Mouse (Mus musculus) kidney, embryonic 15.5 days (tissue): ENCODE data around the gene Plxnc1. TPM values are rescaled to one million over a fixed set of nuclear protein-coding genes. Genes with fewer than 3 reads are reported as not detected.

Source experiments
- ATAC-seq: fragments of 200-750 bp; cut with Nextera tagmentation; replicated peaks from 2 replicates; pipeline ENCODE4 v1.8.0; 2017; ENCODE audit warnings: moderate TSS enrichment; ENCODE audit not compliant: low FRiP score
- H3K27ac ChIP-seq: fragments of 300-500 bp; sonication (generic); 2 replicates; pipeline ENCODE4 v1.5.1; 2015; ENCODE audit warnings: mild to moderate bottlenecking, inconsistent platforms
- H3K27me3 ChIP-seq: fragments of 300-500 bp; sonication (generic); 2 replicates; pipeline ENCODE4 v1.6.1; 2015; ENCODE audit warnings: inconsistent platforms
- H3K36me3 ChIP-seq: fragments of 300-500 bp; sonication (generic); 2 replicates; pipeline ENCODE4 v1.6.1; 2015; ENCODE audit warnings: inconsistent platforms
- H3K4me1 ChIP-seq: fragments of 300-500 bp; sonication (generic); 2 replicates; pipeline ENCODE4 v1.6.1; 2015; ENCODE audit warnings: inconsistent platforms
- H3K4me2 ChIP-seq: fragments of 300-500 bp; sonication (generic); 2 replicates; pipeline ENCODE4 v1.6.1; 2015; ENCODE audit warnings: moderate library complexity, mild to moderate bottlenecking, inconsistent platforms
- H3K4me3 ChIP-seq: fragments of 300-500 bp; sonication (generic); replicated peaks from 2 replicates; pipeline ENCODE4 v1.5.1; 2015; ENCODE audit warnings: mild to moderate bottlenecking, inconsistent platforms
- H3K9ac ChIP-seq: fragments of 300-500 bp; sonication (generic); 2 replicates; pipeline ENCODE4 v1.6.1; 2015; ENCODE audit warnings: mild to moderate bottlenecking, inconsistent platforms
- H3K9me3 ChIP-seq: fragments of 300-500 bp; sonication (generic); replicated peaks from 2 replicates; pipeline ENCODE4 v1.6.1; 2016; ENCODE audit warnings: inconsistent platforms
- WGBS: fragments of 180-500 bp; shearing (Covaris S2); methylation state at CpG from one replicate; pipeline ENCODE4 v1.1.7; 2015; ENCODE audit warnings: mixed read lengths; 5-methylcytosine and 5-hydroxymethylcytosine counted together
- polyA plus RNA-seq: library from polyadenylated mRNA; unstranded; fragments of >200 nt; fragmentation: Nextera tagmentation; extraction: Ambion mirVana; gene quantifications from 2 replicates; pipeline ENCODE4 v1.2.1, GENCODE M21; 2015

The Plxnc1 gene
- polyA plus RNA-seq, 1 experiment from 2014 or later = 1.8 TPM

GRCm38 (mm10) chr10:94917990-94918389 is 26.6 kb downstream of the Plxnc1 start:
- 0 out of 2 replicates have a peak overlapping the region, but pooled peaks have one; percentile 51 for H3K27ac ChIP-seq
- H3K9me3 ChIP-seq = no peaks in the 10 kb centered on the region
- WGBS = 57% methylated on average over 2 of the region's 2 CpGs
- no peak for ATAC-seq
- no peaks in the 10 kb centered on the region for H3K36me3 ChIP-seq
- H3K27me3 ChIP-seq = no peaks in the 10 kb centered on the region
- H3K4me3 ChIP-seq = no peak overlapping the region
- peaks cover 8% of the 10 kb centered on the region; the same call in 1 of the 2 replicates for H3K4me1 ChIP-seq
- no peak overlapping the region for H3K4me2 ChIP-seq
- no peak overlapping the region for H3K9ac ChIP-seq

GRCm38 (mm10) chr10:94917354-94917753 is 27.3 kb downstream of the Plxnc1 start:
- ATAC-seq = no peak
- H3K27ac ChIP-seq = 0 out of 2 replicates have a peak overlapping the region, but pooled peaks have one; percentile 51
- no peak overlapping the region for H3K4me3 ChIP-seq
- peaks cover 8% of the 10 kb centered on the region; the same call in 1 of the 2 replicates for H3K4me1 ChIP-seq
- no peaks in the 10 kb centered on the region for H3K36me3 ChIP-seq
- H3K9ac ChIP-seq = no peak overlapping the region
- WGBS = 62% methylated on average over 4 of the region's 4 CpGs
- no peaks in the 10 kb centered on the region for H3K9me3 ChIP-seq
- H3K4me2 ChIP-seq = no peak overlapping the region
- no peaks in the 10 kb centered on the region for H3K27me3 ChIP-seq

- no peak overlapping the region for H3K9ac ChIP-seq
- H3K4me2 ChIP-seq = no peak overlapping the region
- no peaks in the 10 kb centered on the region for H3K27me3 ChIP-seq
- ATAC-seq = no peak
- H3K36me3 ChIP-seq = no peaks in the 10 kb centered on the region
- H3K9me3 ChIP-seq = no peaks in the 10 kb centered on the region
- H3K27ac ChIP-seq = no peak overlapping the region
- H3K4me1 ChIP-seq = peaks cover 8% of the 10 kb centered on the region; the same call in 1 of the 2 replicates
- H3K4me3 ChIP-seq = no peak overlapping the region
- 78% methylated on average over 7 of the region's 7 CpGs for WGBS
Measured at GRCm38 (mm10) chr10:94916610-94917009, 28.0 kb downstream of the Plxnc1 start.

GRCm38 (mm10) chr10:94915746-94916145 is 28.9 kb downstream of the Plxnc1 start:
- H3K4me1 ChIP-seq = peaks cover 8% of the 10 kb centered on the region; the same call in 1 of the 2 replicates
- WGBS = 91% methylated on average over 6 of the region's 6 CpGs

GRCm38 (mm10) chr10:94914081-94914480 is 30.6 kb downstream of the Plxnc1 start:
- Histone ChIP-seq H3K9me3 (no peaks in the 10 kb centered on the region), H3K27ac (no peak overlapping the region), H3K4me2 (no peak overlapping the region), H3K36me3 (no peaks in the 10 kb centered on the region), H3K4me1 (peaks cover 8% of the 10 kb centered on the region; the same call in 1 of the 2 replicates), H3K4me3 (no peak overlapping the region), H3K9ac (no peak overlapping the region), H3K27me3 (no peaks in the 10 kb centered on the region)
- WGBS = 90% methylated on average over 11 of the region's 11 CpGs
- ATAC-seq = no peak

More at GRCm38 (mm10) chr10:94915746-94916145, 28.9 kb downstream of the Plxnc1 start:
- H3K9me3 ChIP-seq = no peaks in the 10 kb centered on the region
- no peak overlapping the region for H3K4me3 ChIP-seq
- no peak for ATAC-seq
- H3K9ac ChIP-seq = no peak overlapping the region
- H3K4me2 ChIP-seq = no peak overlapping the region
- H3K27me3 ChIP-seq = no peaks in the 10 kb centered on the region
- H3K36me3 ChIP-seq = no peaks in the 10 kb centered on the region
- no peak overlapping the region for H3K27ac ChIP-seq

GRCm38 (mm10) chr10:94913336-94913739 is 31.3 kb downstream of the Plxnc1 start:
- Histone ChIP-seq H3K4me3 (no peak overlapping the region), H3K4me1 (peaks cover 8% of the 10 kb centered on the region; the same call in 1 of the 2 replicates), H3K9ac (no peak overlapping the region), H3K27ac (no peak overlapping the region), H3K36me3 (no peaks in the 10 kb centered on the region), H3K27me3 (no peaks in the 10 kb centered on the region), H3K4me2 (no peak overlapping the region), H3K9me3 (no peaks in the 10 kb centered on the region)
- ATAC-seq = no peak
- 66% methylated on average over 5 of the region's 5 CpGs for WGBS

- H3K36me3 ChIP-seq = no peaks in the 10 kb centered on the region
- 86% methylated on average over 1 of the region's 1 CpGs for WGBS
- no peak overlapping the region for H3K4me2 ChIP-seq
- ATAC-seq = peak; percentile 73; the same call in 1 of the 2 replicates
- H3K9me3 ChIP-seq = no peaks in the 10 kb centered on the region
- H3K27me3 ChIP-seq = no peaks in the 10 kb centered on the region
- no peak overlapping the region for H3K27ac ChIP-seq
- 0 out of 2 replicates have a peak, but pooled peaks cover 3% of the 10 kb centered on the region for H3K4me1 ChIP-seq
- H3K4me3 ChIP-seq = no peak overlapping the region
- H3K9ac ChIP-seq = no peak overlapping the region
Measured at GRCm38 (mm10) chr10:94912551-94912950, 32.1 kb downstream of the Plxnc1 start.

- Histone ChIP-seq H3K9me3 (no peaks in the 10 kb centered on the region), H3K4me2 (no peak overlapping the region), H3K4me1 (peaks cover 3% of the 10 kb centered on the region; the same call in 1 of the 2 replicates), H3K4me3 (no peak overlapping the region), H3K27ac (no peak overlapping the region), H3K9ac (no peak overlapping the region), H3K36me3 (no peaks in the 10 kb centered on the region), H3K27me3 (0 out of 2 replicates have a peak, but pooled peaks cover 3% of the 10 kb centered on the region)
- no peak for ATAC-seq
- 88% methylated on average over 6 of the region's 6 CpGs for WGBS
Measured at GRCm38 (mm10) chr10:94911102-94911501, 33.5 kb downstream of the Plxnc1 start.

GRCm38 (mm10) chr10:94910570-94910969 is 34.1 kb downstream of the Plxnc1 start:
- Histone ChIP-seq H3K9ac (no peak overlapping the region), H3K4me1 (peaks cover 8% of the 10 kb centered on the region; the same call in 1 of the 2 replicates), H3K36me3 (no peaks in the 10 kb centered on the region), H3K4me2 (no peak overlapping the region), H3K27me3 (0 out of 2 replicates have a peak, but pooled peaks cover 3% of the 10 kb centered on the region), H3K9me3 (no peaks in the 10 kb centered on the region), H3K4me3 (no peak overlapping the region), H3K27ac (no peak overlapping the region)
- WGBS = 95% methylated on average over 4 of the region's 4 CpGs
- no peak for ATAC-seq

- Histone ChIP-seq H3K27me3 (0 out of 2 replicates have a peak, but pooled peaks cover 3% of the 10 kb centered on the region), H3K36me3 (no peaks in the 10 kb centered on the region), H3K27ac (no peak overlapping the region), H3K4me1 (peaks cover 9% of the 10 kb centered on the region; the same call in 1 of the 2 replicates), H3K4me2 (no peak overlapping the region), H3K4me3 (no peak overlapping the region), H3K9ac (no peak overlapping the region), H3K9me3 (no peaks in the 10 kb centered on the region)
- ATAC-seq = no peak
- 85% methylated on average over 2 of the region's 2 CpGs for WGBS
Measured at GRCm38 (mm10) chr10:94909789-94910188, 34.8 kb downstream of the Plxnc1 start.

GRCm38 (mm10) chr10:94908976-94909717 is 35.5 kb downstream of the Plxnc1 start:
- Histone ChIP-seq H3K36me3 (no peaks in the 10 kb centered on the region), H3K27me3 (0 out of 2 replicates have a peak, but pooled peaks cover 3% of the 10 kb centered on the region), H3K9me3 (no peaks in the 10 kb centered on the region), H3K9ac (no peak overlapping the region), H3K4me1 (peaks cover 9% of the 10 kb centered on the region; the same call in 1 of the 2 replicates), H3K27ac (no peak overlapping the region), H3K4me2 (no peak overlapping the region), H3K4me3 (no peak overlapping the region)
- no peak for ATAC-seq
- WGBS = 89% methylated on average over 11 of the region's 11 CpGs
